Mouse (Mus musculus) heart, embryonic 16.5 days (tissue): ENCODE measurements at regions not wholly inside any gene's neighbourhood (a gene's known extent, or its start where the extent isn't known, plus 50 kb on each side); places are given as distances from the start of the nearest gene placed in this dataset.

ENCODE experiments used
- ATAC-seq: fragments of 200-750 bp; cut with Nextera tagmentation; replicated peaks from 2 replicates; pipeline ENCODE4 v1.8.0; 2017; ENCODE audit warnings: moderate number of reproducible peaks; ENCODE audit not compliant: insufficient read depth, low FRiP score; ENCODE audit errors: extremely low read depth
- H3K27ac ChIP-seq: fragments of 300-500 bp; sonication (generic); 2 replicates; pipeline ENCODE4 v1.5.1; 2014; ENCODE audit warnings: mild to moderate bottlenecking, low read length, control low read depth, moderate library complexity
- H3K27me3 ChIP-seq: fragments of 300-500 bp; sonication (generic); 2 replicates; pipeline ENCODE4 v1.6.1; 2014; ENCODE audit warnings: low read length, mixed read lengths; ENCODE audit not compliant: control insufficient read depth, insufficient read depth
- H3K36me3 ChIP-seq: fragments of 300-500 bp; sonication (generic); 2 replicates; pipeline ENCODE4 v1.6.1; 2014; ENCODE audit not compliant: control insufficient read depth, insufficient read depth
- H3K4me1 ChIP-seq: fragments of 300-500 bp; sonication (generic); 2 replicates; pipeline ENCODE4 v1.6.1; 2014; ENCODE audit warnings: low read length, mixed read lengths; ENCODE audit not compliant: control insufficient read depth, insufficient read depth
- H3K4me2 ChIP-seq: fragments of 300-500 bp; sonication (generic); 2 replicates; pipeline ENCODE4 v1.6.1; 2014; ENCODE audit warnings: low read depth, mild to moderate bottlenecking, control low read depth, low read length
- H3K4me3 ChIP-seq: fragments of 300-500 bp; sonication (generic); 2 replicates; pipeline ENCODE4 v1.5.1; 2014; ENCODE audit warnings: mild to moderate bottlenecking, control low read depth, low read length
- H3K9ac ChIP-seq: fragments of 300-500 bp; sonication (generic); 2 replicates; pipeline ENCODE4 v1.6.1; 2014; ENCODE audit warnings: low read length, control low read depth
- H3K9me3 ChIP-seq: fragments of 300-500 bp; sonication (generic); replicated peaks from 2 replicates; pipeline ENCODE4 v1.6.1; 2016; ENCODE audit warnings: low read length; ENCODE audit not compliant: control insufficient read depth
- WGBS: fragments of 180-500 bp; shearing (Covaris S2); extraction: QIAGEN DNeasy Blood & Tissue Kit; methylation state at CpG from one replicate; pipeline ENCODE4 v1.1.7; 2014; 5-methylcytosine and 5-hydroxymethylcytosine counted together

DNA sequence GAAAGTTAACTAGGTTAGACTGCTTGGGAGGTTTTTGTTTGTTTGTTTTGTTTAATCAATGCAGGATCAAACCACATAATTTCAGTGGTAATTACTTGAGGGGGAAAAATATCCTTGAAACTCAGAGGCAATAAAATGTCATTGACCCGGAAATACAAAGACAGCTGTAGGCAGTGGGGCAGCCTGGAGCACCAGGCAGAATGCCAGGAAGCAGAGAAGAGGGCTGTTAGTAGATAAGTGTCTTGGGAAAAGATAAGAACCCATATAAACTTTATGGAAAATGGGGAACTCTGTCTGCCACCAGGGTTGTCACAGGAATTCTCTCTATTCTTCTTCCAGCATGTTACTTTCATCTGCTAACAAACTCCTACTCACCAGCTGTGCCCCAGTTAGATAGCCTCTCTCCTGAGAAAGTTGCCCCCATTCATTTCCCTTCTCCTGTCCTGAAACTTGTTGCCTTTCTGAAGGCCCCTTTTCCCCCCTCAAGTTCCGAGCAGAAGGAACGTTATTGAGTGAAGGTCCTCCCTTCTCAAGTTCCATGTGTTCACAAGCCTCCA is 136.4 kb downstream of the H2al1j start:
- 59% methylated on average over 3 of the region's 3 CpGs for WGBS
- H3K4me2 ChIP-seq, result no peak overlapping the region
- no peak overlapping the region for H3K9ac ChIP-seq
- no peak for ATAC-seq
- no peaks in the 10 kb centered on the region for H3K36me3 ChIP-seq
- 0 out of 2 replicates have a peak, but pooled peaks cover 3% of the 10 kb centered on the region for H3K4me1 ChIP-seq
- no peak overlapping the region for H3K27ac ChIP-seq
- no peak overlapping the region for H3K4me3 ChIP-seq
- no peaks in the 10 kb centered on the region for H3K9me3 ChIP-seq
- no peaks in the 10 kb centered on the region for H3K27me3 ChIP-seq

- 0 out of 2 replicates have a peak, but pooled peaks cover 3% of the 10 kb centered on the region for H3K4me1 ChIP-seq
- no peak overlapping the region for H3K4me3 ChIP-seq
- no peak for ATAC-seq
- no peak overlapping the region for H3K27ac ChIP-seq
- no peaks in the 10 kb centered on the region for H3K27me3 ChIP-seq
- no peaks in the 10 kb centered on the region for H3K9me3 ChIP-seq
- H3K4me2 ChIP-seq, result no peak overlapping the region
- no peak overlapping the region for H3K9ac ChIP-seq
- no peaks in the 10 kb centered on the region for H3K36me3 ChIP-seq
- 71% methylated on average over 4 of the region's 4 CpGs for WGBS
Measured at GRCm38 (mm10) chrX:11466191-11466590, 138.6 kb downstream of the H2al1j start.

- H3K4me3 ChIP-seq, result no peak overlapping the region
- no peaks in the 10 kb centered on the region; the same call in 1 of the 2 replicates for H3K27me3 ChIP-seq
- H3K27ac ChIP-seq, result no peak overlapping the region
- no peaks in the 10 kb centered on the region for H3K36me3 ChIP-seq
- no peak overlapping the region for H3K4me2 ChIP-seq
- no peak overlapping the region for H3K9ac ChIP-seq
- no peak for ATAC-seq
- H3K9me3 ChIP-seq, result no peaks in the 10 kb centered on the region
- 74% methylated on average over 16 of the region's 16 CpGs for WGBS
- no peaks in the 10 kb centered on the region for H3K4me1 ChIP-seq
Measured at GRCm38 (mm10) chrX:11479696-11480339, 152.2 kb downstream of the H2al1j start.

GRCm38 (mm10) chrX:11482141-11482540 is 154.5 kb downstream of the H2al1j start:
- ATAC-seq, result no peak
- Histone ChIP-seq H3K9me3 (no peaks in the 10 kb centered on the region), H3K27me3 (no peaks in the 10 kb centered on the region; the same call in 1 of the 2 replicates), H3K9ac (no peak overlapping the region), H3K36me3 (no peaks in the 10 kb centered on the region), H3K4me1 (peaks cover 4% of the 10 kb centered on the region; the same call in 1 of the 2 replicates), H3K4me2 (no peak overlapping the region), H3K27ac (no peak overlapping the region), H3K4me3 (no peak overlapping the region)
- 62% methylated on average over 7 of the region's 7 CpGs for WGBS

- no peak overlapping the region for H3K9ac ChIP-seq
- peak overlapping the region; percentile 57 for H3K27ac ChIP-seq
- H3K4me1 ChIP-seq, result peaks cover 12% of the 10 kb centered on the region; the same call in 1 of the 2 replicates
- no peaks in the 10 kb centered on the region for H3K9me3 ChIP-seq
- 26% methylated on average over 2 of the region's 2 CpGs for WGBS
- H3K27me3 ChIP-seq, result no peaks in the 10 kb centered on the region; the same call in 1 of the 2 replicates
- H3K4me3 ChIP-seq, result no peak overlapping the region
- H3K4me2 ChIP-seq, result no peak overlapping the region
- no peaks in the 10 kb centered on the region for H3K36me3 ChIP-seq
- ATAC-seq, result peak; percentile 28; the same call in 1 of the 2 replicates
Measured at GRCm38 (mm10) chrX:11486588-11486987, 159.0 kb downstream of the H2al1j start.

DNA sequence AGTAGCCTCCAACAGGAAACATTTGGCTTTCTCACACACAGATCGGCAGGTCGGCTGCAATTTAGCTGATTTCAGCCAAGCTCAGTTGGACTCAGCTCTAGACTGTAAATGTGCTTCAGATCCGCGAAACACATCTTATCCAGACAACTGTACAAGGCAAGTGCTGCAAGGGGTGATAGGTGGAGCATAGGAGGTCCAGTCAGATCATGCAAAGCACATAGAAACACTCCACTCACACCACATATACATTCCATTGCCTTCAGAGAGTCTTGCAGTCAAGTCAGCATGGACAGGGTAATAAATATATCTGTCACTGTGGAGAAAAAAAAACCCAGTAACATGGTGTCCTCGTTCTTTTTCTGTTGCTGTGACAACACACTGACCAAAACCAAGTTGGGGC is 160.3 kb downstream of the H2al1j start:
- H3K9me3 ChIP-seq, result no peaks in the 10 kb centered on the region
- no peak overlapping the region for H3K4me2 ChIP-seq
- no peak overlapping the region for H3K4me3 ChIP-seq
- peaks cover 19% of the 10 kb centered on the region for H3K4me1 ChIP-seq
- no peaks in the 10 kb centered on the region for H3K36me3 ChIP-seq
- peaks cover 3% of the 10 kb centered on the region for H3K27me3 ChIP-seq
- 59% methylated on average over 5 of the region's 5 CpGs for WGBS
- H3K9ac ChIP-seq, result no peak overlapping the region
- no peak overlapping the region for H3K27ac ChIP-seq
- ATAC-seq, result no peak

DNA sequence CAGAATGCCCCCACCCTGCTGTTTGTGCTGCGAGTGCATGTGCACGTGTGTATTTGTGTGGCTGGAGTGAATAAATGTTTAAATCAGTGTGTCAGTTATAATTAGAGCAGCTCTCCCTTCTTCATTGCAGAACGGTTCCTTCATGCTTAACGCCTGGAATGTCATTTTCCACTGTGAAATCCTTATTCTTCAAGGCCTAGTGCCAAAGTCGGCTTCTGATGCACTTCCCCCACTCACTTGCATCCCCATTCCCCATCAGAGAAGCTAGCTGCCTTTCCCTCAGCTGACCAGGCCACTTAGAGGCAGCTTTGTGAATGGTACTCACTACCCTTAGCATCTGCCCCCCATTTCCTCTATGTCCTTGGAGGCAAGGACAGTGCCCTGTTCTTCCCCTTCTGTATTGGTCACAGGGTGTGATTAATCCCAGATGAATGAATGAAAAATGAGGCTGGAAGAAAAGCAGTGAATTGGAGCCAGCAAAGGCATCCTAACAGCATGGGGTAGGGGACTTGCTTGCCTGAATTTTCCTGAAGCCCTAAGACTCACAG is 162.6 kb downstream of the H2al1j start:
- no peaks in the 10 kb centered on the region for H3K9me3 ChIP-seq
- peaks cover 3% of the 10 kb centered on the region for H3K27me3 ChIP-seq
- H3K4me3 ChIP-seq, result no peak overlapping the region
- WGBS, result 65% methylated on average over 5 of the region's 5 CpGs
- no peak overlapping the region for H3K9ac ChIP-seq
- peaks cover 24% of the 10 kb centered on the region for H3K4me1 ChIP-seq
- no peak for ATAC-seq
- no peak overlapping the region for H3K27ac ChIP-seq
- H3K4me2 ChIP-seq, result no peak overlapping the region
- no peaks in the 10 kb centered on the region for H3K36me3 ChIP-seq

GRCm38 (mm10) chrX:11491235-11491634 is 163.6 kb downstream of the H2al1j start:
- no peak overlapping the region for H3K9ac ChIP-seq
- H3K27ac ChIP-seq, result no peak overlapping the region
- H3K9me3 ChIP-seq, result no peaks in the 10 kb centered on the region
- no peak overlapping the region for H3K4me3 ChIP-seq
- peaks cover 24% of the 10 kb centered on the region for H3K4me1 ChIP-seq
- peaks cover 6% of the 10 kb centered on the region for H3K27me3 ChIP-seq
- no peaks in the 10 kb centered on the region for H3K36me3 ChIP-seq
- H3K4me2 ChIP-seq, result no peak overlapping the region
- 36% methylated on average over 5 of the region's 5 CpGs for WGBS
- ATAC-seq, result peak; percentile 49; the same call in 1 of the 2 replicates

- Histone ChIP-seq H3K4me1 (peaks cover 20% of the 10 kb centered on the region), H3K9ac (no peak overlapping the region), H3K4me3 (no peak overlapping the region), H3K36me3 (no peaks in the 10 kb centered on the region), H3K9me3 (no peaks in the 10 kb centered on the region), H3K4me2 (no peak overlapping the region), H3K27ac (no peak overlapping the region), H3K27me3 (peaks cover 6% of the 10 kb centered on the region)
- no peak for ATAC-seq
- 27% methylated on average over 32 of the region's 32 CpGs for WGBS
Measured at GRCm38 (mm10) chrX:11491676-11492391, 164.2 kb downstream of the H2al1j start.
